ENCODE assay signal across 27 mouse cellular contexts in genomic region chr11:87682096-87682495, GRCm38 (mm10). TPM values are rescaled to one million over a fixed set of nuclear protein-coding genes. Genes with fewer than 3 reads are reported as not detected.
DNase-seq lines count a peak whose midpoint lies in the region; ATAC-seq and TF ChIP-seq lines count a peak whose summit lies in the region.
"Had no signal": no experiment of that assay in that cellular context is flagged by ENCODE, and none has a peak within 500 bp of the region (broad histone marks: within the 10 kb centered on the region; RNA-seq: fewer than 3 reads in every experiment).

No protein-coding gene starts in this region.

- no peaks in the 10 kb centered on the region for H3K9me3 ChIP-seq in heart, embryonic 10.5 days
- H3K9me3 ChIP-seq in lung, postnatal 0 days (ENCODE audit: low read length): no peaks in the 10 kb centered on the region
- H3K9me3 ChIP-seq in stomach, embryonic 14.5 days (ENCODE audit: control insufficient read depth, low read depth, low read length): no peaks in the 10 kb centered on the region
- no peaks in the 10 kb centered on the region for H3K9me3 ChIP-seq in kidney, embryonic 16.5 days (ENCODE audit: low read length)
- H3K9me3 ChIP-seq: forebrain, embryonic 13.5 days; hindbrain, embryonic 13.5 days; limb, embryonic 12.5 days; midbrain, embryonic 13.5 days; neural tube, embryonic 13.5 days had no signal

- TF ChIP-seq CTCF in lung, postnatal 0 days (IDR thresholded peaks at IDR 0.05): no peak

- H3K9ac ChIP-seq in lung, postnatal 0 days (replicated peaks; ENCODE audit: low read depth): no peak overlapping the region
- H3K9ac ChIP-seq in stomach, embryonic 14.5 days (replicated peaks; ENCODE audit: low read depth, low read length): no peak overlapping the region
- H3K9ac ChIP-seq in kidney, embryonic 16.5 days (replicated peaks; ENCODE audit: low read length): no peak overlapping the region
- H3K9ac ChIP-seq: forebrain, embryonic 13.5 days; hindbrain, embryonic 13.5 days; limb, embryonic 12.5 days; midbrain, embryonic 13.5 days; neural tube, embryonic 13.5 days had no signal

- H3K27me3 ChIP-seq in heart, embryonic 10.5 days (ENCODE audit: insufficient read depth, poor library complexity, severe bottlenecking): peaks cover 9% of the 10 kb centered on the region; the same call in 1 of the 2 replicates
- no peaks in the 10 kb centered on the region for H3K27me3 ChIP-seq in lung, postnatal 0 days (replicated peaks; ENCODE audit: insufficient read depth, low read length)
- no peaks in the 10 kb centered on the region for H3K27me3 ChIP-seq in stomach, embryonic 14.5 days (ENCODE audit: control insufficient read depth, insufficient read depth, low read length)
- no peaks in the 10 kb centered on the region for H3K27me3 ChIP-seq in kidney, embryonic 16.5 days (ENCODE audit: insufficient read depth, low read length)
- H3K27me3 ChIP-seq: forebrain, embryonic 13.5 days; limb, embryonic 12.5 days; midbrain, embryonic 13.5 days; neural tube, embryonic 13.5 days; Patski had no signal

- peak; percentile 15 for DNase-seq in heart, adult 11 months
- DNase-seq in heart, embryonic 10.5 days (ENCODE audit: low spot score): no peak
- DNase-seq in lung, postnatal 0 days (ENCODE audit: low spot score): no peak
- no peak for DNase-seq in lung, postnatal 4 days
- DNase-seq in ovary, postnatal 14 days (ENCODE audit: low spot score): no peak
- DNase-seq: adrenal gland, postnatal 14 days; cerebellum, adult 11-12 months; cerebellum, postnatal 10 days; gastrocnemius, postnatal 10 days; heart, postnatal 36 days; kidney, adult 8-10 months; kidney, postnatal 10 days; layer of hippocampus, postnatal 36 days; lung, adult 18-20 months; thymus, adult 2 months; thymus, postnatal 4 days had no signal

- ATAC-seq in lung, postnatal 0 days: no peak
- ATAC-seq in stomach, embryonic 14.5 days (ENCODE audit: insufficient number of reproducible peaks, insufficient read depth, low FRiP score, low read depth): no peak
- ATAC-seq in kidney, embryonic 16.5 days (ENCODE audit: low FRiP score, low TSS enrichment): no peak
- ATAC-seq: forebrain, embryonic 13.5 days; midbrain, embryonic 13.5 days; Patski had no signal

- no peak overlapping the region for H3K4me3 ChIP-seq in heart, embryonic 10.5 days
- no peak overlapping the region for H3K4me3 ChIP-seq in lung, postnatal 0 days (ENCODE audit: low read depth, low read length)
- no peak overlapping the region for H3K4me3 ChIP-seq in stomach, embryonic 14.5 days (ENCODE audit: low read depth, low read length)
- H3K4me3 ChIP-seq in kidney, embryonic 16.5 days (ENCODE audit: low read length): no peak overlapping the region
- H3K4me3 ChIP-seq: forebrain, embryonic 13.5 days; hindbrain, embryonic 13.5 days; limb, embryonic 12.5 days; midbrain, embryonic 13.5 days; neural tube, embryonic 13.5 days had no signal

- no peak for TF ChIP-seq EP300 in lung, postnatal 0 days (IDR thresholded peaks at IDR 0.05)

- no peaks in the 10 kb centered on the region; the same call in 1 of the 2 replicates for H3K4me1 ChIP-seq in heart, embryonic 10.5 days
- no peaks in the 10 kb centered on the region for H3K4me1 ChIP-seq in lung, postnatal 0 days (ENCODE audit: insufficient read depth, low read depth, low read length)
- no peaks in the 10 kb centered on the region for H3K4me1 ChIP-seq in stomach, embryonic 14.5 days (ENCODE audit: control insufficient read depth, insufficient read depth, low read length)
- H3K4me1 ChIP-seq in kidney, embryonic 16.5 days (ENCODE audit: insufficient read depth, low read length): 0 out of 2 replicates have a peak, but pooled peaks cover under 1% of the 10 kb centered on the region
- H3K4me1 ChIP-seq: hindbrain, embryonic 13.5 days; neural tube, embryonic 13.5 days had no signal

- H3K27ac ChIP-seq in heart, embryonic 10.5 days: no peak overlapping the region
- 0 out of 2 replicates have a peak overlapping the region, but pooled peaks have one; percentile 4 for H3K27ac ChIP-seq in lung, postnatal 0 days (ENCODE audit: low read length)
- H3K27ac ChIP-seq in stomach, embryonic 14.5 days (ENCODE audit: low read length): peak overlapping the region; percentile 39; the same call in 1 of the 2 replicates
- no peak overlapping the region for H3K27ac ChIP-seq in kidney, embryonic 16.5 days (ENCODE audit: low read length)
- H3K27ac ChIP-seq: forebrain, embryonic 13.5 days; hindbrain, embryonic 13.5 days; limb, embryonic 12.5 days; macrophage; midbrain, embryonic 13.5 days; neural tube, embryonic 13.5 days had no signal

- H3K36me3 ChIP-seq in heart, embryonic 10.5 days: no peaks in the 10 kb centered on the region
- H3K36me3 ChIP-seq in lung, postnatal 0 days (ENCODE audit: insufficient read depth, low read length): no peaks in the 10 kb centered on the region
- no peaks in the 10 kb centered on the region for H3K36me3 ChIP-seq in stomach, embryonic 14.5 days (ENCODE audit: control insufficient read depth, insufficient read depth, low read length)
- no peaks in the 10 kb centered on the region for H3K36me3 ChIP-seq in kidney, embryonic 16.5 days (ENCODE audit: insufficient read depth, low read length)
- H3K36me3 ChIP-seq: hindbrain, embryonic 13.5 days; limb, embryonic 12.5 days; midbrain, embryonic 13.5 days; neural tube, embryonic 13.5 days had no signal

- 82% methylated on average over 12 of the region's 12 CpGs for WGBS in heart, embryonic 10.5 days
- 67% methylated on average over 12 of the region's 12 CpGs for WGBS in lung, postnatal 0 days
- WGBS in stomach, embryonic 14.5 days: 70% methylated on average over 12 of the region's 12 CpGs
- 45% methylated on average over 12 of the region's 12 CpGs for WGBS in kidney, embryonic 16.5 days

- no peak overlapping the region for H3K4me2 ChIP-seq in lung, postnatal 0 days (replicated peaks; ENCODE audit: low read depth, low read length)
- H3K4me2 ChIP-seq in stomach, embryonic 14.5 days (replicated peaks; ENCODE audit: low read depth, low read length): no peak overlapping the region
- H3K4me2 ChIP-seq in kidney, embryonic 16.5 days (replicated peaks; ENCODE audit: low read depth, low read length): no peak overlapping the region
- H3K4me2 ChIP-seq: forebrain, embryonic 13.5 days; heart, embryonic 11.5 days; hindbrain, embryonic 13.5 days; limb, embryonic 12.5 days; liver, embryonic 11.5 days; midbrain, embryonic 13.5 days; neural tube, embryonic 13.5 days had no signal

RNA-seq across cellular contexts. Expression of gene Rnf43, which starts 19.6 kb away (rescaled TPM):
- 0.94 and 2.3 TPM in 2 replicates for polyA plus RNA-seq in heart, embryonic 10.5 days (2016; fragmentation: Nextera tagmentation; extraction: Ambion mirVana)
- 4.6 and 6.6 TPM in 2 replicates for polyA plus RNA-seq in lung, postnatal 0 days (2015; fragmentation: Nextera tagmentation; extraction: Ambion mirVana)
- 19.7 and 20.2 TPM in 2 replicates for polyA plus RNA-seq in stomach, embryonic 14.5 days (2014; fragmentation: Nextera tagmentation; extraction: Ambion mirVana)
- 7.2 and 8.0 TPM in 2 replicates for polyA plus RNA-seq in kidney, embryonic 16.5 days (2015; fragmentation: Nextera tagmentation; extraction: Ambion mirVana)

RNA-seq across cellular contexts. Expression of gene Supt4a, which starts 55.3 kb away (rescaled TPM):
- polyA plus RNA-seq in heart, embryonic 10.5 days (2016; fragmentation: Nextera tagmentation; extraction: Ambion mirVana): 122 and 151 TPM in 2 replicates
- polyA plus RNA-seq in lung, postnatal 0 days (2015; fragmentation: Nextera tagmentation; extraction: Ambion mirVana): 155 and 166 TPM in 2 replicates
- polyA plus RNA-seq in stomach, embryonic 14.5 days (2014; fragmentation: Nextera tagmentation; extraction: Ambion mirVana): 133 and 151 TPM in 2 replicates
- polyA plus RNA-seq in kidney, embryonic 16.5 days (2015; fragmentation: Nextera tagmentation; extraction: Ambion mirVana): 156 and 161 TPM in 2 replicates

Comparison
In these comparisons a context has a peak if more than half of its experiments do, and no peak if none do; other contexts are left out.
1. H3K27ac ChIP-seq: peak in lung, postnatal 0 days (single experiment) and stomach, embryonic 14.5 days (single experiment); none in heart, embryonic 10.5 days (single experiment) and kidney, embryonic 16.5 days (single experiment).